Mouse (Mus musculus) WW6 (cell line): ENCODE results near the gene Iqcf3.

Experiments
- DNase-seq: peaks from one replicate; pipeline ENCODE4 v3.0.0-alpha.2; 2013; ENCODE audit warnings: low read depth, low spot score

Iqcf3 gene

GRCm38 (mm10) chr9:106454071-106454761 is 107.2 kb downstream of the Iqcf3 start:
- DNase-seq, result no peak

DNA sequence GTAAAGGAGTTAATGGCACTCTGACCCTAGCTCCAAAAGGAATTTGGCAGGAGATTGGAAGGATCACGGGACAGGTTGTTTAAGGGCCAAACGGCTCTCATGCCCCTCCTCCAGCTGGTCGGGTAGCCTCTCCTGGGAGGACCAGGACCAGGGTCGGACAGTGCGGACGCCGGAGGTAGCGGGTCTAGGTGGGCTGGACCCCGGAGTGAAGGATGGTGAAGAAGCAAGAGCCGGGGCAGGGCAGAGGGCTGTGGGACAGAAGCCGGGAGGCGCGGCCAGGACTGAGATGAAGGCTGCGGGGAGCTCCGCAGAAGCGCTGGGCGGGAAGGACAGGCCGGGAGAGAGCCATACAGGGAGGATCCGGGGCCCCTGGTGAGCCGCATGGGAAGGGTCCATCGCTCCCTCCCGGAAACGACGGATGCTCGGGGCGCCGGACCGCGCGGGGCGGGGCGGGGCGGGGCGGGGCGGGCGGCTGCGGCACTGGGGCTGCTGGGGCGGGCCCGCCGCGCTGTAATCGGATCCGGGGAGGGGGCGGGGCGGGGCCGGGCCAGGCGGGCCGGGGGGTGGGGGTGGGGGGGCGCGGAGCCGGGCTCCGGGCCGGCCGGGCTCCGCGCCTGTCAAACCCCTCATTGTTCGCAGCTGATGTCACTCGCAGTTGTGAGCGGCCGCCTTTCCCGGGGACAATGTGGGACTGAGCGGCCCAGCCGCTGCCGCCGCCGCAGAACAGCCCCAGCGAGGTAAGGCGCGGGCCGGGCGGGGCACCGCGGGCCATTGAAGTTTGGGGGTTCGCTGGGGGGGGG is 108.0 kb downstream of the Iqcf3 start, which contains the start of gene Pcbp4:
Pcbp4 (plus strand) TSS at position 21 of the 800 bp plus-strand sequence.
- DNase-seq, result no peak
